Mouse (Mus musculus): ENCODE data around the gene Smc1b.

The Smc1b gene

DNA sequence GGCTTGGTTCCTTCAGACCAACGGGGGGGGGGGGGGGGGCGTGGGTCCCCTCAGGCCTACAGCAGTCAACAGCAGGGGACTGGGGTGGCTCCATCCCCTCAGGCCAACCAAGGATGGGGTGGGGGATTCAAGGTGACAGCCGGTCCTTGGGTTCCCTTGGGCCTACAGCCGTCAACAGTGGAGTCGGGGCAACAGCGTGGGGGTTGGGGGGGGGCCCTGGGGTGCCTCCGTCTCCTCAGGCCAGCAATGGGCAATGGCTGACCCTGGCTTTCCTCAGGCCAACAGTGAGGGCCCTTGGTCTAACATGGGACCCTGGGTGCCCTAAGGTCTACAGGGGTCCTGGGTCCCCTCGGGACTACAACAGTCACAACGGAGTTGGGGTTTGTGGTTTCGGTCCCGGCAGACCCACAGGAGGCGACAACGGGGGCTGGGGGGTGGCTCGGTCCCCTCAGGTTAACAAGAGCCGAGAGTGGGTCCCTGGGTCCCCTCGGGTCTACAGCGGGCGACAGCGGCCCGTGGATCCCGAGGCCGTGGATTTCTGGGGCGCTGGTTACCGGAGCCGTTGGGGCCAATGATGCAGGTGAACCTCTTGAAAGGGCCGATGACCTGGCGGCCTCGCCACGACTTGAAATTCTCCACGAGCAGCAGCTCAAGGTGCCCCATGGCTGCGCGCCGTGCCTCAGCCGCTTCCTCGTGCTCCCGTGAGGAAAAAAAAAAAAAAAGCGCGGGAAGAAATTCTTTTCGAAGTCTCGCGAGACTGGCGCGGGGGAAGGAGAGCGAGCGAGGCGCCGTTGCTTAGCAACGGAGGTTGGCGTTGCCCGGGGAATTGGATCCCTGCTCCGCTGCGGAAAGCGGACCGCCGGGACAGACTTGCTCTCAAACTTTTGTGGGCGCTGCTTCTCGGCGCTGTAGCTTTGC lies at the start of gene Smc1b, which contains the start of gene Ribc2:
Gene Smc1b, minus strand, starts transcription at position 690 of the 918 bp plus-strand sequence.
Gene Ribc2, plus strand, starts transcription at position 804 of the 918 bp plus-strand sequence.
- in situ Hi-C loops (cut with MboI) = no loop called here

DNA sequence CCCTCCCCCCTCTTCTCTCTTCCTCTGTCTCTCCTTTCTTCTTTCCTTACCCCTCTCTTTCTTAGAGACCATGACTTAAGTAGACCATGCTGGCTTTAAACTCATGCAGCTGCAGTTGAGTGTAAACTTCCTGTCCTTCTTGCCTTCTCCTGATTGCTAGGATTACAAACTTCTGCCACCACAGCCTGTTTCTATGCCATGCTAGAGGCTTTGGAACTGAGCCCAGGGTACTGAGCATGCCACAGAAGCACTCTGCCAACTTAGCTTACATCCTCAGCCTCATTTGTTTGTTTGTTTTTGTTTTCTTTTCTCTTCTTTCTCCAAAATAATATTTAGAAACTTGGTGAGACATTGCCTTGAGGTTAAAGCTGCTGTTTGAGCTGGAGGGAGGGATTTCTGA lies 48.6 kb upstream of the Smc1b start:
- in situ Hi-C loops (cut with MboI) = no loop called here

DNA sequence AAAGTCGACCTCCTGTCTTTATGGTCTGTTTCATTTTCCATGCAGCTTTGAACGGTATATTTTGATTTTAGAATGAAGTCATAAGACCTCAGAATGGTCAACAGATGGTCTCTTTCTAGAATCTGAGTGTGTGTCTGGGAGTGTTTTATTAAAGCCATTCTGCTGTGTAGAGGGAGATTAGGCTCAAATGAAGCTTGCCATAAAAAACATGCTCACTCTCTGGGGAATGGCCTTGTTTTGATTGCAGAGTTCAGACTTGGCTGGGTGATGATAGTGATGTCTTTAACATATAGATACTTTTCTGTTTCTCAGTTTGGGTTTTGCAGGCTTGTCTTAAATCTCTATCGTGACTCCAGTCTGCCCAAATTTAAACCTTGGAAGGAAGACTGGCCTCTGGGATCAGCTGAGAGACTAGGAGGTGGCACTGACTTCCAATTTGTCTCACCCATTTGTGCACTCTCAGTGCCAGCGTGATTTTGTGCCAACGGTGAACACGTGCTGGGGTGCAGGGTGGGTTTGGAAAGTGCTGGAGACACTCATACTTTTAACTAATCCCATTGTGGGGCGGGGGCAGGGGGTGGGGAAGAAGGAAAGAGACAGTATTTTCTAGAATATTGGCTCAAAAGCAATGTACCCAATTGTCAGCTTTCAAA lies 47.9 kb upstream of the Smc1b start:
- in situ Hi-C loops (cut with MboI) = no loop called here

DNA sequence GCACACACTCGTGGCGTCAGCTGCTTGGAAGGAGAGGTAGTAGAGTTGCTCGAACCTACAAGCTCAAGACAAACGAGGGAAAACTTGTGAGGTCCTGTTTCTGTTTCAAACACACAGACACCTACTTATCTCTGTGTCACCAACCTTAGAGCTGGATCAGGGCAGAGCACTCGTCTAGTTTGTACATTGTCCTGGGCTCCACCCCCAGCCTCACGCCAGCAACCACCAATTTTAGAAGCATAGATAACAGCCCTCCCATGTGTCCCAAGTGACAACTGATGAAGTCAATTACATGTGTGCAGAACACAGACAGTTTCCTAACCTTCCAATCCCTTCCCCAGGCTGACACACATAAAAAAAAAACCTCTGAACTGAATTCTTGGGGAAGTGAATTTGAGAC lies 46.4 kb upstream of the Smc1b start:
- in situ Hi-C loops (cut with MboI) = no loop called here

DNA sequence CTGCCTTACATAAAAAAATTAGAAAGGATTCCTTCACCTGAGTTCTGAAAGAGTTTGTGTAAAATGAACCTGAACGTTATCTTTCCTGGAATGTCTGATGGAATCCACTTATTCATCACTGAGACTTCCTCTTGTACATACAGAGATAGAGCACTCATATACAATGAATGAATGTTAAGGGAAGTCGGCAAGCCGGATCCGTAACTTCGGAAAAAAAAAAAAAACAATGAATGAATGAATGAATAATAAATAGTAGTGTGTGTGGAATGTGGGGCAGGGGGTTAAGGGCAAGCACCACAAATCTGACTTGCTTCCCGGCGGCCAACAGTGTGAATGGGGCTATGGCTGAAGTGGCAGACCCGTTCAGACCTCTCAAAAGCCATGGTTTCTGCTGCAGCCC lies 45.8 kb upstream of the Smc1b start:
- in situ Hi-C loops (cut with MboI) = no loop called here

DNA sequence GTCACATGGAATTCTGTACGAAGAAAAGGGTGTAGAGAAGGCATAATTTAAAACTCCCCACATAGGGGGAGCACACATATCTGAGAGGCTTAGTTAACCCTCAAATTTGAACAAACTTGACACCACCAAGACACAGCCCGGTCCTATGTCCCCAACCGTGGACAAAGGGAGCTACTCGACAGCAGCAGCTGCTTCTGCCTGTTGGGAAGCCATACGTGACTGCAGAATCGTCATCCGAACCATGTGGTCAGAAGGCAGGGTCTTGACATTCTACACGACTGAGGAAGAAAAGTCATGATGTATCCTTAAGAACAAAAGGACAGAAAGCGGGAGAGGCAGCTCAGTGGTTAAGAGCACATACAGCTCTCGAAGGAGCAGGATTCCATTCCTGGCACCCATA lies 42.3 kb upstream of the Smc1b start:
- in situ Hi-C loops (cut with MboI) = no loop called here

DNA sequence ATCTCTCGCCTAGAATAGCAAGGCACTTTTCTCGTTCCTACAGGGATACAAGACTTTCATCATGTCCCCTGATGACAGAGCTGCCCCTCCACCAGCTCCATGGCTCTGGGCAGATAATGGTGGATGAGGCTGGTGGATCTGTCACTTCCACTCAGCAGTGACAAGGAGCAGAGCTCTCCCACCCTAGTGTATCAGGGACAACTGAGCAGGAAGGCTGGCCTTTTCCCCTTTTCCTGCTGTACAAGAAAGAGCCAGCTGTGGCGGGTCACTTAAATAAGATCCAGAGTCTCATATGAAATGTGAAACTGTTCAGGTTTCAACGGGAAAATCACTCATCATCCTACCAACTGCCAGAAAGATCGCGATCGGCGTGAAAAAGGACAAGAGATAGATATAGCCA lies 41.7 kb upstream of the Smc1b start:
- in situ Hi-C loops (cut with MboI) = no loop called here

DNA sequence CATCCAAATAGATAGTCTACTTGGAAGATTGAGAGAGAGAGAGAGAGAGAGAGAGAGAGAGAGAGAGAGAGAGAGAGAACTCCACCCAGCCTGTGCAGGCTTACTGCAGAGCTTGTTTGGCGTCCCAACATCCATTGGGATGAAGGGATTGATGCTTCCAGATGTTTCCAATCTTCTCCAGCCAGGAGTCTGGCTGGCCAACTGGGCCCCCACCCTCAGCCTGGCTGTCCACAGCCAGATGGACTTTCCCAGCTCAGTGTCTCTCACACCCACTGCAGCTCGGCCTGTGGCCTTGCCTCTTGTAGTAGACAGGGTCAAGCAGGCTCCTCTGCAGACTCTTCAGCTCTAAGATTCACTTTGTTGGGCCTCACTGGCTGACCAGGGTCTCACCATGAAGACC lies 40.3 kb upstream of the Smc1b start:
- in situ Hi-C loops (cut with MboI) = no loop called here

DNA sequence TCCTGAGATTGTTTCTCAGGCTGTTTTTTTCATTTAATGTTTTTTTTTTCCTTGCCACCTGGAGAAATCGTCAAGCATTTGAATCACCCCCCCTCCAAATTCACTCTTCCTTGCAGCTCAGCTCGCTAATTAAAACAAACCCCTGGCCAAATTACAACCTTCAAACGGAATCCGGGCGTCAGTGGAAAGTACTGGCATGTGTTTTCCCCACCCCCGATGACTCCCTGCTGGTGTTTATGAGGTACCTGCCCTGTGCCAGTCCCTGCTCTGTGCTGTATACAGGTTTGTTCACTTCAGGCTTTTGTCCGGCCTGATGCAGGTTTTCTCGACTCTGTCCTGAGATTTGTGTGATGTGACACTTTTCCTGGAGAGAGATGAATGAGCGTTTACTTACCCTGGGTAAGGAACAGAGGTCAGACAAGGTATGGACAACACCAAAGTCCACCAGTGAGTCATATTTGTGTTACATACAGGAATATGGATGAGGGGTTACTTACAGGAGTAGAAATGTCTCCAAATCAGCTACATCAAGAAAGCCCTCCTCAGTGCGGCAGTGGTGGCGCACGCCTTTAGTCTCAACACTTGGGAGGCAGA lies 35.4 kb upstream of the Smc1b start:
- in situ Hi-C loops (cut with MboI) = no loop called here

DNA sequence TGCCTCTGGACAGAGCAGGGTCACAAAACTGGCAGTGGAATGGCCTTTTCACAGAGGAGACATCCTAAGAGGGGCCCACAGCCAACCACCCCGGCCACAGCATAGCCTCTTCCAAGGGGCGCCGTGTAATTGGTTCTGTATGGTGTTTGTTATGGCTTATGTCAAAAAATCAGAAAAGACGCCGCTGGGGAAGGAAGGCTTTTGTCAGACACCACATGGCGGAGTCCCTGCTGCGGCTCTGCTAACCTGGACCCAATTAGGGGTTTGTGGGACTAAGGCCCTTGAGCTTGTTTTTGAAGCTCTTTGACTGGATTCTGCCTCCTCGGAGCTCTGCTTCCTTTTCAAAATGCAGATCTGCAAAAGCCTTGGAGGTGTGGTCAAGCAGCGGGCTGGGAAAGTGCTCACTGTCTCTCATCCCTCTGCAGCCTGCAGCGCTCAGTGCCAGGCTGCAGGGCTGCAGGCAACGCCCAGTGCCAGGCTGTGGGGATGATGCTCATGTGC lies 34.7 kb upstream of the Smc1b start:
- in situ Hi-C loops (cut with MboI) = no loop called here

DNA sequence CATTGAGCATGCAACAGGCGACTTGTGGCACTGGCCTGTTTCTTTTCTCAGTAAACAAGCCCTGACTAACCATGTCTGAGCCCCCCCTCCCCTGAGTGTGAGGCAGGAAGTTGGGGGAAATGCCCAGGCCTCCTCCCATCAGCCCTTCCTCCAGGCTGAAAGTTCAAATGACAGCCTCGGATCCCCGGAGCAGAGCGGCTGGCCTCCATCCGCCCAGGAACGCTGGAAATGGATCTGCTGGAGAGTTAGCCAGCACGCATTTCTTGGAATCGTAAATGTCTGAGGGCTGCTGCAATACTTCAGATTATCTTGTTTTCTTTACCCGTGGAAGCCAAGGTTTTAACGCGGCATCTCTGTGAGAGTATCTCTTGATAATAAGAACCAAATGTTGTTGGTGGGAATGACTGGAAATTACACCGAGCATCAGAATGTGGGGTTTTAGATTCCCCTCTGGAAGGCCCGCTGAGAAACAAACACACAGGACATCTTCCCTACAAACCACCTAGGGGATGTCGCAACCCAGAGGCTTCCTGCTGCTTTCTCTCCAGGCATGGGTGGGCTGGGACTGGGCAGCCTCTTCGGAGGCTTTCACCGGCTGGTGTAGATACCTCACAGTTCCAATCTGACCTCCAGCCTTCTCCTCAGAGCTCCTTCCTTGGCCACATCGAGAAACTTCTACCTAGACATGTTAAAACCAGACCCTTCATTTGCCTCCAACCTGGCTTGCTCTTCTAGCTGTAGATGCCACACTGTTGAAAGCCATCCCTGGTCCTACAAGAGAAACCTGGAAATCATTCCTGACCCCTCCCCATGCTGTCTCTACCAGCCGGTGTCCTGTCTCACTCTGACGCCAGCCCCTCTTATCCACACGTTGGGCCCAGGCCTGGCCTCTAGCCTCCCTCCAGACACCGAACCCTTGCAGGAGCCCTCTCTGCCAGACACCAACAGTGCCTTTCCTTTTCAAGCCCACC lies 31.2 kb upstream of the Smc1b start:
- in situ Hi-C loops (cut with MboI) = no loop called here

DNA sequence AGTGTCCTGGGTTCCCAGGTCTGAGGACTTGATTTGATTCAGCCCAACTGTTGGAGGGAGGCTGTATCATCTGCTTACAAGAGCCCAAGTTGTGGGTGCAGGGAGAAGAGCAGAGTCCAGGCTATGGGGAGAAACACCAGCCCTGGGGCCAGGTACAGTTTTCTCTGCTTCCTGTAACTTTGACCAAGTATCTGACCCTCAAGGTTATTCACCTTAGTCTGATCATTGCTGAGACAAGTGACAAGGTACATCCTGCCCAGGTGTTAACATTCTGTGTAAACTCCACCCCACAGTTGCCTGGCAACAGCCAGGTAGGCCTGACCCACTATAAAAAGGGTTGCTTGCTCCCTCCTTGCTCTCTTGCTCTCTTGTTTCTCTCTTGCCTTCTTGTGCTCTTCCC lies 29.7 kb upstream of the Smc1b start:
- in situ Hi-C loops (cut with MboI) = no loop called here

DNA sequence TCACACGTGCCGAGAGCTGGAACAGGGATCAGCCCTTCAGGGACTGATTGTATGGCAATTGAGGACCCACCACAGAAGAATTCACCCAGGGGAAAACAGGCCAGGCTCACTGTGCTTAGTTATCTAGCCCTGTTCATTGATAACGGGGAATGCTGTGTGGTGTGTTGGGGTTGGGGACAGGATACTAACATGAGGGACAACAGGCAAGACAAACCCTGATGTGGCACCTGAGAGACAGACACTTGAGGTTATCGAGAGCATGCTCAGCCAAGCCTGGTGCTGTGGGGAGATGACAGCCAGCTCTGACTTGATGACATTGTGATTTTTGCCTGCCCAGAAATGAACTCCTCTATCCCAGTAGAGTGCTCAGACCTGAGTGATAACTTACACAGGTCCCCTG lies 24.4 kb upstream of the Smc1b start:
- in situ Hi-C loops (cut with MboI) = no loop called here

DNA sequence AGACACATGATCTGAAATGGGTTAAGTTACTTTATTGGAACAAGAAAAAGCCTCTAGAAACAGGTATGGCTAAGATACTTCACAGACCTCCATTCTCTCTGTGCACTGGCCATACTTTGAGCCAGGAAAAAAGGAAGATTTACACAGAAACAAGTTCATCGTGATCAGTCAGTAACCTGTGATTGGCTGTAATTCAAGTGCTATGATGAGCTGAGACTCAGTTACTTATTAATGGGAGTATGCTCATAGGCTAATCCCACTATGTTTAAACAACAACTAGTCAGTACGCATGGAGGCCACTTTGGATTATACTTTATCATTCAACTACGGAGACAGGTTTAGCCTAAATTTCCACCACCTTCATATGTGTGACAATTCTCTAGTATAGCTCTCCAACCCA lies 22.3 kb upstream of the Smc1b start:
- in situ Hi-C loops (cut with MboI) = no loop called here

DNA sequence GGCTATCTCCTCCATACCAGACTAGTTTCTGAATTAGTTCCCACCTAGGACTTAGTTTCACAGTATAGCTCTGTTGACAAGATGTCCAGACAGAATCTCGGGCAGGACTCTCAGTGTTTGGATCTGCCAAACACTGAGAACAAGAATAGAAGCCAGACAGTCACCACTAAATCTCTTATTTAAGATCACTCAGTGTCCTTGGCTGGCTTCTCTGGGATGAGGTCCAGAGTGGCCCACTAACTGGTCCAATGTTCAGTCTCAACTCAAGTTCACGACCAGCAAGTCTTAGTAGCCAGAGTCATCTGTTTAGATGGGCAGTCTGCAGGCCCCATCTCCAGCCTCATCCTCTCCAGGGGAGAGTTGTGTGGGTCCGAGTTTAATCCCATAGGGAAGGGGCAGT lies 20.8 kb upstream of the Smc1b start:
- in situ Hi-C loops (cut with MboI) = no loop called here

DNA sequence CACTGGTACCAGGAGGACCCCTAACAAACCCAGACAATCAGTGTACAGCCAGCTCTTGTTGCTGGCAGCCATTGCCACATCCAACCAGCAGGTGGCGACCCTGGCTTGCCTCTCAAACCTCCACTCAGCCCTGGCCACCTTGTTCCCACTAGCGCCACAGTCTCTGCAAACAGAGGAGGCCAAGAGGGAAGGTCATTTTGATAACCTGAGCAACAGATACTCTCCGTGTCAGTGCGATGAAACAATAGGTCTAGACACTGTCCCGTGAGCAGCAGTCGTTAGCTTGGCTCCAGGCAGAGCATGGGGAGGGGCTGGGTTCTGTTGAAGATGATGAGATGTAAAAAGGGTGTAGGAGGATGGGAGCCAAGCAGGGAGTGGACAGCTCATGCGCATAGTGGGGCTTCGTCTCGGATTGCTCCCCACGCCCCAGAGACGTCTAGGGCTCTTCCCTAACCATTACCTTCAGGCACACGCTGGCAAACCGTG lies 19.7 kb upstream of the Smc1b start:
- in situ Hi-C loops (cut with MboI) = no loop called here

DNA sequence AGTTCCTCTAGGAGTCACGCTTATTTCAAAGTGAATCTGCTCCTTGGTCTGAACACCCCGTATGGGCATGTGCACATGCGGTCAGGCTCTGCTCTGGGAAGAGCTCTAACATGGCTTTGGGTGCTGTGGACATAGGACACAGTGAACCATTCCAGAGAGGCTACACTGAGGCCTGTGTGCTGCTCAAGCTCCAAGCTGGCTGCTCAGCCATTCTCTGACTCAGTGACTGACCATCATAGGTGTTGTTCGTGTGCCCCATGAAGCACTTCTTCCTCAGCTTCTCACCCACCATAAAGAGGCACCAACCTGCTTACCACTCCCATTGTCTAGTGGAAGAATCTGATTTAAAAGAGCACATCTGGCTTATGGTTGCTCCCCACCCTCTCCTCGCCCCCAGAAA lies 12.5 kb upstream of the Smc1b start:
- in situ Hi-C loops (cut with MboI) = no loop called here

DNA sequence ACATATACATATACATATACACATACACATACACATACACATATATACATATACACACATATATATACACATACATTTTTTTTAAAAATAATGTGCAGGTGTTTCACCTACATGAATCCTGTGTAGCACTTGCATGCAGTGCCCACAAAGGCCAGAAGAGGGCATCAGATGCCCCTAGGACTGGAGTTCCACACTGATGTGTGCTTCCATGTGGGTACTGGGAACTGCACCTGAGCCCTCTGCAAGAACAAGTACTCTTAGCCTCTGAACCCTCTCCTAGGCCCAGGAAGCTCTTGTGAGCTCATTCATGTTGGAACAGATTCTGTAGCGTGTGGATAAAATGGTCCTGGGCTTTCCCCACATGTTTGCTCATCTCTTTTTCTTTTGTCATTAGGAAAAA lies 12.0 kb upstream of the Smc1b start:
- in situ Hi-C loops (cut with MboI) = no loop called here

DNA sequence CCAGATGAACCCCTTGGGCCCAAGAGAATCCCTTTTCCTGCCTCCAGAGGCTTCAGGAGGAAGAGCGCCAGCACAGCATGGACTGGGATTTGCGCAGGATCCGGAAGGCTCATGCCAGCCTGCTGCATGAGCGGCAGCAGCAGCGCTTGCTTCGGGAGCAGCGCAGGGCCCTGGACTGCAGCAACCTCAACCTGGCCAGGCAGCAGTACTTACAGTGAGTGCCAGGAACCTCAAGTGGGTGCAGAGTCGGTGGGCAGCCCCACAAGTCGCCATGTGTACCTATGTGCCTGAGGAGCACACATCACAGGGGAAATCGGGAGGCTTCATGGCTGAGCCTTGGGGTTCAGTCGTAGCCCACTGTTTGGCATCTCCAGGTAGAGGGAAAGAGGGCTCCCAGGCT lies 11.4 kb upstream of the Smc1b start:
- in situ Hi-C loops (cut with MboI) = no loop called here

DNA sequence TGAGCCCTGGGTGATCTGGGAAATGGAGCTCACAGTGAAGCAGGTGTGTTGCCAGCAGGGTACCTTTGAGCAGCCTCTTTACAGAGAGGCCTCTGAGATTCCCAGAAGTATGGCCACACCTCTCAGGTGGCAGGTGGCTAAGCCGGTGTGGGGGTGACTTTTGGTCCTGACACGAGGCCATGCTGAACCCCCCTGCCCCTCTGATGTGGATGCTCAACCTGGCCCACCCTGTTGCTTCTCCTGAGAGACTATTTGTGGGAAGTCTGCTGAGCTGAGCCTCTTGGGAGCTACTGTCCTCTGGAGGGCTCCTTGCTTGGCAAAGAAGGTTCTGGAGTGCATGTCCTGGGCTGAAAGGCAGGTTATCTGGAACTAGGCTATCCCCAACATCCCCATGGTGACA lies 10.7 kb upstream of the Smc1b start:
- in situ Hi-C loops (cut with MboI) = no loop called here

DNA sequence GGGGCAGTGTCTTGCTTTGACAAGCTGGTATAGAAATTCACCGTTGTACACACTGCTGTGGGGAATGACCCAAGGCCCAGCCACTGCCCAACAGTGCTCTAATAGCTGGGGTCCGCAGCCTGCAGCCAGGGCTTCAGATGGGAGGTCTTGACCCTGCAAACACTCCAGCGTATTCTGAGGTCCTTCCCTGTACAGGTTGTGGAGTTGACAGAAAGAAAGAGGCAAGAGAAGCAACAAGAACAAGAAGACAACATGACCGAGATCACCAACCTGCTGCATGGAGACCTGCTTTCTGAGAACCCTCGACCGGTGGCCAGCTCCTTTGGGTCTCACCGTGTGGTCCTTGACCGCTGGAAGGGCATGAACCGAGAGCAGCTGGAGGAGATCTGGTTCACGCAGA lies 9.5 kb upstream of the Smc1b start:
- in situ Hi-C loops (cut with MboI) = no loop called here

All from mature B cell (primary cell).